Mouse (Mus musculus): Measurements from ENCODE around the gene Zbtb16. TPM values are rescaled to one million over a fixed set of nuclear protein-coding genes. Genes with fewer than 3 reads are reported as not detected.

Gene Zbtb16
- total and polyA plus RNA-seq, 3 experiments, result 0.04 to 0.72 TPM; not detected in 1

DNA sequence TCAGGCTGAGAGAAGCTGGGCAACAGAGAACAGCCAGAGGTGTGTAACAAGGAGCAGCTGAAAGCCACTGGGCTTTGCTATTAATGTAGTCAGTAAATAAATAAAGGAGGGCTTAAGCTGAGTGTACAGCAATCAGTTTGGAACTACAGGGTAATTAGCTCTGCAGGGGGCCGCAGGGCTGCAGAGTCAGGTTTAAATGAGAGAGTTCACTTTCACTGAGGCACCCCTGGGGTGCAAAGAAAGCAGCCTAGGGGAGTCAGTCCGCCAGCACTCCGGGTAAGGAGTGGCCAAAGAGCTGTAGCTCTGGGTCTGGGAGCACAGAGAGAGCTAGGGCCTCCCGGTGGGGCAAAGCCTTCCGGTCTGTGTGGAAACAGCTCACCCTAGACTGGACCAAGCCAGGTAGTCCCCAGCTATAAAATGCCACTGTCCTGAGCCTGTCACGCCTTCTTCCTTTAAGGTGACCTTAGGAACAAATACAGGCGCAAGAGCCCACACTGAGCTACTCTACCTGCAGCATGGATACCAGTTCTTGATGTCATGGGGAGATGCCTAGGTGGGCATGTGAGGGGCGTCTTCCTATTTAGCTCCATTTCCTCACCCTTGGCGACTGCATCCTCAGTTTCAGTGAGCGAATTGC, 188.3 kb downstream of the Zbtb16 start:
- no peak overlapping the region for H3K9ac ChIP-seq (ENCODE audit: control insufficient read depth, low read depth, low read length, poor library complexity, severe bottlenecking)
- no peak overlapping the region for H3K4me3 ChIP-seq (ENCODE audit: control insufficient read depth in 1 of 2, insufficient read depth in 1 of 2, low read depth in 2 of 2, low read length in 2 of 2)
- H3K27me3 ChIP-seq (ENCODE audit: control insufficient read depth in 1 of 2, insufficient read depth in 2 of 2, low read length in 2 of 2), result no peaks in the 10 kb centered on the region
- H3K9me3 ChIP-seq (replicated peaks; ENCODE audit: insufficient read depth, low read length), result no peaks in the 10 kb centered on the region
- no peaks in the 10 kb centered on the region for H3K4me1 ChIP-seq (ENCODE audit: control insufficient read depth in 1 of 2, insufficient read depth in 2 of 2, low read length in 2 of 2)
- no peak overlapping the region for H3K27ac ChIP-seq (ENCODE audit: control insufficient read depth, low read depth, low read length)
- no peaks in the 10 kb centered on the region for H3K36me3 ChIP-seq (ENCODE audit: control insufficient read depth in 1 of 2, insufficient read depth in 2 of 2, low read length in 2 of 2)
- DNase-seq (ENCODE audit: low read depth, low spot score), result no peak
- TF ChIP-seq POLR2A (IDR thresholded peaks at IDR 0.05; ENCODE audit: control insufficient read depth in 1 of 2, insufficient read depth in 1 of 2, low read depth in 1 of 2, low read length in 2 of 2, poor library complexity in 1 of 2) (no peak), MEF2A (IDR thresholded peaks at IDR 0.05; ENCODE audit: extremely low read depth, insufficient replicate concordance, low read depth, low read length, poor library complexity, severe bottlenecking) (no peak), CTCF (IDR thresholded peaks at IDR 0.05 in 2 of 3, conservative IDR thresholded peaks at IDR 0.05 in 1 of 3; ENCODE audit: control insufficient read depth in 1 of 3, insufficient read depth in 1 of 3, low read depth in 2 of 3, low read length in 3 of 3, poor library complexity in 1 of 3, severe bottlenecking in 1 of 3) (no peak), USF2 (IDR thresholded peaks at IDR 0.05; ENCODE audit: borderline replicate concordance in 1 of 2, insufficient read depth in 1 of 2, low read depth in 1 of 2, low read length in 2 of 2) (no peak), HCFC1 (IDR thresholded peaks at IDR 0.05; ENCODE audit: low read depth, low read length) (no peak), MAZ (IDR thresholded peaks at IDR 0.05; ENCODE audit: low read depth, low read length) (no peak), MYB (IDR thresholded peaks at IDR 0.05; ENCODE audit: low read depth, low read length) (no peak), MAX (IDR thresholded peaks at IDR 0.05; ENCODE audit: low read length) (no peak), RAD21 (IDR thresholded peaks at IDR 0.05; ENCODE audit: low read depth, low read length) (no peak), POLR2AphosphoS5 (IDR thresholded peaks at IDR 0.05; ENCODE audit: borderline replicate concordance, low read depth, low read length) (no peak), GATA1 (IDR thresholded peaks at IDR 0.05; ENCODE audit: low read depth, low read length) (no peak)
- H3K79me2 ChIP-seq (ENCODE audit: control insufficient read depth, insufficient read depth, low read length, poor library complexity), result no peaks in the 10 kb centered on the region

DNA sequence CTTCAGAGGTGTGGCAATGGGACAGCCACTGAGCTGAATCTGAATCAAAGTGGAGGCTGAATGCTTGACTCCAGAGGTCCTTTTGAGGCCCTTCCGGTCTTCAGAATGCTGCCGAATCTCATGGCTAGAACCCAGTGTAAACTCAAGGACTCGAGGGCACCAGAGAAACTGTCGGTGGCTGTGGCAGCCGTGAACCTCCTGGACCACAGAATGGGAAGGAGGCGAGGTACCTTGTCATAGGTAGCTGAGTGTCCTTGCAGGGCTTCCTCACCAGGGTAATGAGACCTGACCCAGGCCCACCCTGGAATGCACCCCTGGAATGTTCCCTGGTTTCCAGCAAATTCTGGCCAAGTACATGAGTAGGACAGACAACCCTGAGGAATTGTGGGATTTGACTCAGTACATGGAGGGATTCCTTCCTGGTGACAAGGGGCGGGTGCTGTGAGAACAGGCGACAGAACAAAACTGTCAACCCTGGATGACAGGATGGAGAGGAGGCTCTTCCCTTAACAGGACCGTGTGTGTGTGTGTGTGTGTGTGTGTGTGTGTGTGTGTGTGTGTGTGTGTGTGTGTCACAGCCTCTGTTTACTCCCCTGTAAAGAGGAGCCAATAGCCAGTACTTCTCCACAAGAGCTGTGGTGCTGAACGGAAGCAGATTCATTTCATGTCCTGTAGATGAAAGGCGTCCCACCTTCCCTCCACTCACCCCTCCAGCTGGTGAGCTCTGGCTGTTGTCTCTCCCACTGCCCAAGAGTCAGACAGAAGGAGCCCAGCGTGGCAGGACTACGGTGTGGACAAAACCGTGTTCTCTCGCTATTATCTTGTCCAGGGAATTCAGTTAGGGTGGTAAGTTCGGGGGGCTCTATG, 189.0 kb downstream of the Zbtb16 start:
- Histone ChIP-seq H3K27me3 (ENCODE audit: control insufficient read depth in 1 of 2, insufficient read depth in 2 of 2, low read length in 2 of 2) (peaks cover 0 to under 1% of the 10 kb centered on the region in 2 experiments; a peak in 1 of 4 replicates), H3K4me1 (ENCODE audit: control insufficient read depth in 1 of 2, insufficient read depth in 2 of 2, low read length in 2 of 2) (no peaks in the 10 kb centered on the region), H3K36me3 (ENCODE audit: control insufficient read depth in 1 of 2, insufficient read depth in 2 of 2, low read length in 2 of 2) (no peaks in the 10 kb centered on the region), H3K9me3 (replicated peaks; ENCODE audit: insufficient read depth, low read length) (no peaks in the 10 kb centered on the region), H3K9ac (ENCODE audit: control insufficient read depth, low read depth, low read length, poor library complexity, severe bottlenecking) (no peak overlapping the region), H3K27ac (ENCODE audit: control insufficient read depth, low read depth, low read length) (no peak overlapping the region), H3K79me2 (ENCODE audit: control insufficient read depth, insufficient read depth, low read length, poor library complexity) (no peaks in the 10 kb centered on the region), H3K4me3 (ENCODE audit: control insufficient read depth in 1 of 2, insufficient read depth in 1 of 2, low read depth in 2 of 2, low read length in 2 of 2) (no peak overlapping the region)
- TF ChIP-seq MAX (IDR thresholded peaks at IDR 0.05; ENCODE audit: low read length), result no peak
- no peak for TF ChIP-seq UBTF (IDR thresholded peaks at IDR 0.05; ENCODE audit: borderline replicate concordance, insufficient read depth, low read depth, low read length)
- TF ChIP-seq SIN3A (IDR thresholded peaks at IDR 0.05; ENCODE audit: low read length), result no peak
- TF ChIP-seq NELFE (IDR thresholded peaks at IDR 0.05; ENCODE audit: low read depth, low read length), result no peak
- no peak for TF ChIP-seq ZC3H11A (IDR thresholded peaks at IDR 0.05; ENCODE audit: low read depth, low read length)
- TF ChIP-seq TAL1 (IDR thresholded peaks at IDR 0.05; ENCODE audit: low read length), result no peak
- no peak for TF ChIP-seq TCF12 (IDR thresholded peaks at IDR 0.05; ENCODE audit: low read depth, low read length)
- no peak for TF ChIP-seq POLR2AphosphoS2 (IDR thresholded peaks at IDR 0.05; ENCODE audit: low read length)
- no peak for TF ChIP-seq POLR2AphosphoS5 (IDR thresholded peaks at IDR 0.05; ENCODE audit: borderline replicate concordance, low read depth, low read length)
- TF ChIP-seq ZNF384 (IDR thresholded peaks at IDR 0.05; ENCODE audit: low read depth, low read length), result no peak
- TF ChIP-seq GATA1 (IDR thresholded peaks at IDR 0.05; ENCODE audit: low read depth, low read length), result no peak
- no peak for DNase-seq (ENCODE audit: low read depth, low spot score)
